Mouse (Mus musculus) erythroblast, adult 5-6 weeks (primary cell): Measurements from ENCODE around the gene Bckdk. TPM values are rescaled to one million over a fixed set of nuclear protein-coding genes. Genes with fewer than 3 reads are reported as not detected.
A peak's percentile ranks its signal among the peaks of the same experiment; 100 is the strongest.
"Not testable (repeated sequence)": the region's sequence is repeated elsewhere in the genome, so short reads cannot be mapped to it uniquely, and the experiment has no call there.

ENCODE experiments used
- ATAC-seq: replicated peaks from 2 replicates; pipeline ENCODE4 v1.8.0; 2016; ENCODE audit warnings: moderate number of reproducible peaks, mild to moderate bottlenecking, moderate TSS enrichment, inconsistent platforms; ENCODE audit not compliant: poor library complexity, low FRiP score, severe bottlenecking
- total RNA-seq, 2 experiments: library from RNA; stranded (forward) in 1 of 2; stranded (reverse) in 1 of 2; fragments of 150-400 nt in 1 of 2; fragments of 200-764, 138-1000 nt in 1 of 2; gene quantifications; 2 replicates each; pipeline versions ENCODE4 v1.2.3 to v1.2.4; 2015 to 2017; ENCODE audit warnings: low replicate concordance in 2 of 2

Gene Bckdk
- total RNA-seq, 2 experiments from 2014 or later = 12.9 to 43.8 TPM

- ATAC-seq = no peak
Observed at GRCm38 (mm10) chr7:127926846-127927245, 23.0 kb downstream of the Bckdk start.

- ATAC-seq = no peak
Observed at GRCm38 (mm10) chr7:127927726-127928125, 23.8 kb downstream of the Bckdk start.

- no peak for ATAC-seq
Observed at GRCm38 (mm10) chr7:127928596-127928995, 24.7 kb downstream of the Bckdk start.

GRCm38 (mm10) chr7:127929923-127930322, 26.0 kb downstream of the Bckdk start, which contains the start of gene Prss8:
Prss8 (minus strand) TSS chr7:127930104.
- no peak for ATAC-seq

GRCm38 (mm10) chr7:127930636-127931035, 26.8 kb downstream of the Bckdk start:
- no peak for ATAC-seq

- no peak for ATAC-seq
Observed at GRCm38 (mm10) chr7:127931351-127932135, 27.7 kb downstream of the Bckdk start.

- ATAC-seq = no peak
Observed at GRCm38 (mm10) chr7:127932273-127933031, 28.6 kb downstream of the Bckdk start.

GRCm38 (mm10) chr7:127934075-127934474, 30.2 kb downstream of the Bckdk start:
- no peak for ATAC-seq

GRCm38 (mm10) chr7:127935028-127935722, 31.3 kb downstream of the Bckdk start:
- ATAC-seq = peak; percentile 98

- 0 out of 2 replicates have a peak, but pooled peaks have one; percentile 8 for ATAC-seq
Observed at GRCm38 (mm10) chr7:127935748-127936159, 31.9 kb downstream of the Bckdk start.

GRCm38 (mm10) chr7:127936216-127936884, 32.5 kb downstream of the Bckdk start:
- ATAC-seq = no peak

- not testable (repeated sequence) for ATAC-seq
Observed at GRCm38 (mm10) chr7:127942097-127942496, 38.2 kb downstream of the Bckdk start.

GRCm38 (mm10) chr7:127944614-127945013, 40.7 kb downstream of the Bckdk start:
- ATAC-seq = no peak

GRCm38 (mm10) chr7:127946470-127947023, 42.7 kb downstream of the Bckdk start, which contains the start of gene Prss36:
Prss36 (minus strand) TSS chr7:127946725.
- peak; percentile 32; the same call in 1 of the 2 replicates for ATAC-seq

GRCm38 (mm10) chr7:127952864-127953581, 49.1 kb downstream of the Bckdk start:
- ATAC-seq = no peak

GRCm38 (mm10) chr7:127959364-127959763, 55.5 kb downstream of the Bckdk start:
- no peak for ATAC-seq
